Mouse (Mus musculus): ENCODE measurements around the gene Kifc3. TPM values are rescaled to one million over a fixed set of nuclear protein-coding genes. Genes with fewer than 3 reads are reported as not detected.

The Kifc3 gene
- total and polyA plus RNA-seq, 3 experiments: 0.78 to 1.8 (median 1.7) TPM

GRCm38 (mm10) chr8:95054438-95054837, 148.2 kb downstream of the Kifc3 start:
- dilution Hi-C loops (cut with MboI; ENCODE audit: extremely low pct_ligation_motif_present, extremely low pct_unique_long_range_greater_than_20kb, low sequenced_read_pairs): no loop called here
- in situ Hi-C loops (cut with MboI; ENCODE audit: low pct_ligation_motif_present, low pct_unique_long_range_greater_than_20kb, low sequenced_read_pairs): no loop called here
- TF ChIP-seq USF1 (IDR thresholded peaks at IDR 0.05; ENCODE audit: low read depth, low read length) (no peak), IRF4 (IDR thresholded peaks at IDR 0.05; ENCODE audit: low read depth, low read length) (no peak), NRF1 (IDR thresholded peaks at IDR 0.05; ENCODE audit: low read depth, low read length) (no peak), HCFC1 (IDR thresholded peaks at IDR 0.05; ENCODE audit: low read depth, low read length) (no peak), RAD21 (IDR thresholded peaks at IDR 0.05; ENCODE audit: low read depth, low read length) (no peak), CTCF (conservative IDR thresholded peaks at IDR 0.05 in 1 of 2, IDR thresholded peaks at IDR 0.05 in 1 of 2; ENCODE audit: low read depth in 2 of 2, low read length in 2 of 2) (no peak), POLR2A (IDR thresholded peaks at IDR 0.05; ENCODE audit: low read depth, low read length) (no peak), TCF12 (IDR thresholded peaks at IDR 0.05; ENCODE audit: low read depth, low read length) (no peak), ZKSCAN1 (IDR thresholded peaks at IDR 0.05; ENCODE audit: borderline replicate concordance, low read depth, low read length) (no peak), MAFK (IDR thresholded peaks at IDR 0.05; ENCODE audit: insufficient replicate concordance, low read length) (no peak), JUND (conservative IDR thresholded peaks at IDR 0.05; ENCODE audit: low read depth, low read length) (no peak), SMC3 (IDR thresholded peaks at IDR 0.05; ENCODE audit: low read depth, low read length) (no peak), ETS1 (conservative IDR thresholded peaks at IDR 0.05; ENCODE audit: low read depth, low read length) (no peak), GABPA (IDR thresholded peaks at IDR 0.05; ENCODE audit: insufficient replicate concordance, low read depth, low read length) (no peak), CHD2 (IDR thresholded peaks at IDR 0.05; ENCODE audit: low read length) (no peak), ZMIZ1 (IDR thresholded peaks at IDR 0.05; ENCODE audit: low read depth, low read length) (no peak), PAX5 (IDR thresholded peaks at IDR 0.05; ENCODE audit: low read length) (no peak), CHD1 (IDR thresholded peaks at IDR 0.05; ENCODE audit: low read depth, low read length) (no peak)
- Histone ChIP-seq H3K4me2 (ENCODE audit: insufficient read depth, low read depth, poor library complexity, severe bottlenecking) (no peak overlapping the region), H3K27ac (ENCODE audit: insufficient read depth, low read depth) (no peak overlapping the region), H3K36me3 (replicated peaks in 1 of 2; ENCODE audit: control insufficient read depth in 1 of 2, insufficient read depth in 1 of 2, low read length in 1 of 2) (no peaks in the 10 kb centered on the region), H3K4me1 (ENCODE audit: control insufficient read depth in 1 of 2, insufficient read depth in 2 of 2) (peaks cover 0 to 3% of the 10 kb centered on the region in 2 experiments; a peak in 1 of 4 replicates), H3K27me3 (replicated peaks) (peaks cover 55% of the 10 kb centered on the region), H3K9ac (ENCODE audit: insufficient read depth, low read depth) (no peak overlapping the region), H3K4me3 (replicated peaks in 1 of 3; ENCODE audit: low read depth in 2 of 3, low read length in 2 of 3, poor library complexity in 1 of 3) (no peak overlapping the region), H3K9me3 (replicated peaks; ENCODE audit: low read length) (no peaks in the 10 kb centered on the region), H3K79me2 (replicated peaks; ENCODE audit: control insufficient read depth, extremely low read depth, insufficient read depth, poor library complexity, severe bottlenecking) (no peaks in the 10 kb centered on the region)
- no peak for DNase-seq (ENCODE audit: extremely low read depth)

Other genes with a start within 250 kb of the Kifc3 start
- 0.34 and 0.42 TPM in 2 replicates for gene Adgrg1, start 228.1 kb downstream of the Kifc3 start, total RNA-seq (2012; rRNA removed)
- 1.1 and 1.2 TPM in 2 replicates for gene Adgrg1, start 228.1 kb downstream of the Kifc3 start, total RNA-seq (2014; rRNA removed)
- 2.0 and 2.5 TPM in 2 replicates for gene Adgrg1, start 228.1 kb downstream of the Kifc3 start, polyA plus RNA-seq (2012; ENCODE audit: insufficient read length, low read depth)
- gene Adgrg3, start 185.1 kb downstream of the Kifc3 start, total RNA-seq (2012; rRNA removed): not detected in 2 replicates
- not detected in 2 replicates for gene Adgrg3, start 185.1 kb downstream of the Kifc3 start, total RNA-seq (2014; rRNA removed)
- not detected in 2 replicates for gene Adgrg3, start 185.1 kb downstream of the Kifc3 start, polyA plus RNA-seq (2012; ENCODE audit: insufficient read length, low read depth)
- not detected in 2 replicates for gene Drc7, start 147.7 kb downstream of the Kifc3 start, total RNA-seq (2012; rRNA removed)
- not detected in 2 replicates for gene Drc7, start 147.7 kb downstream of the Kifc3 start, total RNA-seq (2014; rRNA removed)
- not detected in 2 replicates for gene Drc7, start 147.7 kb downstream of the Kifc3 start, polyA plus RNA-seq (2012; ENCODE audit: insufficient read length, low read depth)
- 17.3 and 19.8 TPM in 2 replicates for gene Katnb1, start 121.6 kb downstream of the Kifc3 start, total RNA-seq (2012; rRNA removed)
- 8.9 and 9.8 TPM in 2 replicates for gene Katnb1, start 121.6 kb downstream of the Kifc3 start, total RNA-seq (2014; rRNA removed)
- 13.1 and 14.1 TPM in 2 replicates for gene Katnb1, start 121.6 kb downstream of the Kifc3 start, polyA plus RNA-seq (2012; ENCODE audit: insufficient read length, low read depth)
- not detected in 2 replicates for gene Cngb1, start 103.8 kb upstream of the Kifc3 start, total RNA-seq (2012; rRNA removed)
- gene Cngb1, start 103.8 kb upstream of the Kifc3 start, total RNA-seq (2014; rRNA removed): not detected in 2 replicates
- not detected in 2 replicates for gene Cngb1, start 103.8 kb upstream of the Kifc3 start, polyA plus RNA-seq (2012; ENCODE audit: insufficient read length, low read depth)
- not detected in 2 replicates for gene Tepp, start 107.8 kb upstream of the Kifc3 start, total RNA-seq (2012; rRNA removed)
- gene Tepp, start 107.8 kb upstream of the Kifc3 start, total RNA-seq (2014; rRNA removed): not detected in 2 replicates
- not detected in 2 replicates for gene Tepp, start 107.8 kb upstream of the Kifc3 start, polyA plus RNA-seq (2012; ENCODE audit: insufficient read length, low read depth)
- gene Zfp319, start 129.1 kb upstream of the Kifc3 start, total RNA-seq (2012; rRNA removed): 2.0 and 2.1 TPM in 2 replicates
- 0.81 and 0.83 TPM in 2 replicates for gene Zfp319, start 129.1 kb upstream of the Kifc3 start, total RNA-seq (2014; rRNA removed)
- gene Zfp319, start 129.1 kb upstream of the Kifc3 start, polyA plus RNA-seq (2012; ENCODE audit: insufficient read length, low read depth): 2.7 and 3.3 TPM in 2 replicates
- gene Usb1, start 129.5 kb upstream of the Kifc3 start, total RNA-seq (2012; rRNA removed): 15.2 and 17.8 TPM in 2 replicates
- gene Usb1, start 129.5 kb upstream of the Kifc3 start, total RNA-seq (2014; rRNA removed): 17.7 and 25.0 TPM in 2 replicates
- gene Usb1, start 129.5 kb upstream of the Kifc3 start, polyA plus RNA-seq (2012; ENCODE audit: insufficient read length, low read depth): 15.7 and 16.4 TPM in 2 replicates
- 0.04 TPM in 2 replicates for gene Mmp15, start 149.5 kb upstream of the Kifc3 start, total RNA-seq (2012; rRNA removed)
- not detected in 2 replicates for gene Mmp15, start 149.5 kb upstream of the Kifc3 start, total RNA-seq (2014; rRNA removed)
- gene Mmp15, start 149.5 kb upstream of the Kifc3 start, polyA plus RNA-seq (2012; ENCODE audit: insufficient read length, low read depth): 0.44 TPM in 1 of 2 replicates, not detected in the other
- 53.1 and 57.2 TPM in 2 replicates for gene Cfap20, start 232.1 kb upstream of the Kifc3 start, total RNA-seq (2012; rRNA removed)
- gene Cfap20, start 232.1 kb upstream of the Kifc3 start, total RNA-seq (2014; rRNA removed): 93.0 and 99.4 TPM in 2 replicates
- gene Cfap20, start 232.1 kb upstream of the Kifc3 start, polyA plus RNA-seq (2012; ENCODE audit: insufficient read length, low read depth): 53.4 and 74.7 TPM in 2 replicates

Measured in CH12.LX (cell line).